Mouse (Mus musculus): ENCODE data around the gene Dab2ip.
A peak's percentile ranks its signal among the peaks of the same experiment; 100 is the strongest.

Gene Dab2ip

GRCm38 (mm10) chr2:35622261-35623103, 64.4 kb downstream of the Dab2ip start:
- DNase-seq (ENCODE audit: low read depth), result no peak

- DNase-seq (ENCODE audit: low read depth), result no peak
Measured at GRCm38 (mm10) chr2:35623104-35623377, 65.0 kb downstream of the Dab2ip start.

GRCm38 (mm10) chr2:35623431-35624148, 65.5 kb downstream of the Dab2ip start:
- DNase-seq (ENCODE audit: low read depth), result no peak

- DNase-seq (ENCODE audit: low read depth), result no peak
Measured at GRCm38 (mm10) chr2:35624380-35625006, 66.4 kb downstream of the Dab2ip start.

- no peak for DNase-seq (ENCODE audit: low read depth)
Measured at GRCm38 (mm10) chr2:35625007-35625380, 66.9 kb downstream of the Dab2ip start.

GRCm38 (mm10) chr2:35625526-35625925, 67.5 kb downstream of the Dab2ip start:
- DNase-seq (ENCODE audit: low read depth), result no peak

- DNase-seq (ENCODE audit: low read depth), result no peak
Measured at GRCm38 (mm10) chr2:35626181-35626727, 68.2 kb downstream of the Dab2ip start.

GRCm38 (mm10) chr2:35627298-35627898, 69.3 kb downstream of the Dab2ip start:
- no peak for DNase-seq (ENCODE audit: low read depth)

- DNase-seq (ENCODE audit: low read depth), result no peak
Measured at GRCm38 (mm10) chr2:35628052-35628451, 70.0 kb downstream of the Dab2ip start.

GRCm38 (mm10) chr2:35628656-35629055, 70.6 kb downstream of the Dab2ip start:
- DNase-seq (ENCODE audit: low read depth), result no peak

- no peak for DNase-seq (ENCODE audit: low read depth)
Measured at GRCm38 (mm10) chr2:35629126-35629525, 71.1 kb downstream of the Dab2ip start.

- DNase-seq (ENCODE audit: low read depth), result no peak
Measured at GRCm38 (mm10) chr2:35633392-35633791, 75.3 kb downstream of the Dab2ip start.

- no peak for DNase-seq (ENCODE audit: low read depth)
Measured at GRCm38 (mm10) chr2:35634963-35635362, 76.9 kb downstream of the Dab2ip start.

GRCm38 (mm10) chr2:35635541-35635940, 77.5 kb downstream of the Dab2ip start:
- no peak for DNase-seq (ENCODE audit: low read depth)

GRCm38 (mm10) chr2:35637880-35638535, 79.9 kb downstream of the Dab2ip start:
- no peak for DNase-seq (ENCODE audit: low read depth)

- no peak for DNase-seq (ENCODE audit: low read depth)
Measured at GRCm38 (mm10) chr2:35639799-35640198, 81.7 kb downstream of the Dab2ip start.

- DNase-seq (ENCODE audit: low read depth), result peak; percentile 52
Measured at GRCm38 (mm10) chr2:35640576-35640975, 82.5 kb downstream of the Dab2ip start.

- no peak for DNase-seq (ENCODE audit: low read depth)
Measured at GRCm38 (mm10) chr2:35642224-35642623, 84.2 kb downstream of the Dab2ip start.

- no peak for DNase-seq (ENCODE audit: low read depth)
Measured at GRCm38 (mm10) chr2:35646553-35646952, 88.5 kb downstream of the Dab2ip start.

GRCm38 (mm10) chr2:35649708-35650107, 91.6 kb downstream of the Dab2ip start:
- DNase-seq (ENCODE audit: low read depth), result no peak

GRCm38 (mm10) chr2:35651297-35651731, 93.2 kb downstream of the Dab2ip start:
- DNase-seq (ENCODE audit: low read depth), result no peak

- DNase-seq (ENCODE audit: low read depth), result no peak
Measured at GRCm38 (mm10) chr2:35652984-35653383, 94.9 kb downstream of the Dab2ip start.

Measured in fibroblast of lung, adult 2 months (primary cell).